29 mouse cellular contexts compared by ENCODE assay signal in the genomic region with DNA sequence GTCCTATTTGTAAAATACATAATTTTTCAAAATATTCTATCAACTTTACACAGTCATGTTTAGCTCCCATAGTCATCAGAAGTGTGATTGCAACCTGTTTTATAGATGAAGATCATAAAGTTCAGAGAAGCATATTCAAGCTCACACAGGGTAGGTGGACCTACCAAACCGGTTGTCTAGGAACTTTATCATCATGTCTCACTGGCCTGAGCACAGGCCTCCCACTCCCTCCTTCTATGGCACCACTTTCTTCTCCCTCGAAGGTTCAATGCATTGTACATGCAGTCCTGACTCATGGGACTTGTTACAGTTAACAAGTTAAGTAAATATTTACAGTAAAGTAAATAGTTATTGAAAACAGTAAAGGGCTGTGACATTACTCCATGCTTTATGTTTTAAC.
DNase-seq lines count a peak whose midpoint lies in the region; ATAC-seq and TF ChIP-seq lines count a peak whose summit lies in the region.
"Had no signal": no experiment of that assay in that cellular context is flagged by ENCODE, and none has a peak within 500 bp of the region (broad histone marks: within the 10 kb centered on the region; RNA-seq: fewer than 3 reads in every experiment).

No protein-coding gene starts in this region.

- no peak overlapping the region for H3K4me2 ChIP-seq in lung, embryonic 14.5 days
- no peak overlapping the region for H3K4me2 ChIP-seq in intestine, embryonic 16.5 days (ENCODE audit: low read depth, low read length)
- no peak overlapping the region for H3K4me2 ChIP-seq in stomach, embryonic 15.5 days
- no peak overlapping the region for H3K4me2 ChIP-seq in forebrain, embryonic 13.5 days
- H3K4me2 ChIP-seq: embryonic facial prominence, embryonic 13.5 days; heart, embryonic 13.5 days; hindbrain, embryonic 14.5 days had no signal

- H3K4me1 ChIP-seq in lung, embryonic 14.5 days (ENCODE audit: insufficient read depth), result no peaks in the 10 kb centered on the region
- no peaks in the 10 kb centered on the region; the same call in 1 of the 2 replicates for H3K4me1 ChIP-seq in intestine, embryonic 16.5 days (ENCODE audit: control insufficient read depth, insufficient read depth, low read length)
- H3K4me1 ChIP-seq in stomach, embryonic 15.5 days, result no peaks in the 10 kb centered on the region
- no peaks in the 10 kb centered on the region for H3K4me1 ChIP-seq in forebrain, embryonic 13.5 days
- no peaks in the 10 kb centered on the region for H3K4me1 ChIP-seq in kidney, adult 2 months (ENCODE audit: control insufficient read depth, insufficient read depth, low read length)
- H3K4me1 ChIP-seq: embryonic facial prominence, embryonic 10.5 days; embryonic facial prominence, embryonic 13.5 days; forebrain, embryonic 10.5 days; heart, embryonic 10.5 days; heart, embryonic 13.5 days had no signal

- TF ChIP-seq POLR2A in kidney, adult 2 months (IDR thresholded peaks at IDR 0.05; ENCODE audit: low read depth, low read length), result no peak

- H3K9me3 ChIP-seq in lung, embryonic 14.5 days (ENCODE audit: low read depth, low read length), result no peaks in the 10 kb centered on the region
- no peaks in the 10 kb centered on the region for H3K9me3 ChIP-seq in intestine, embryonic 16.5 days (ENCODE audit: control insufficient read depth, low read length)
- H3K9me3 ChIP-seq in stomach, embryonic 15.5 days, result no peaks in the 10 kb centered on the region
- H3K9me3 ChIP-seq in forebrain, embryonic 13.5 days (replicated peaks), result no peaks in the 10 kb centered on the region
- H3K9me3 ChIP-seq: embryonic facial prominence, embryonic 10.5 days; embryonic facial prominence, embryonic 13.5 days; forebrain, embryonic 10.5 days; heart, embryonic 10.5 days had no signal

- H3K27me3 ChIP-seq in lung, embryonic 14.5 days (ENCODE audit: insufficient read depth, low read length), result no peaks in the 10 kb centered on the region
- no peaks in the 10 kb centered on the region for H3K27me3 ChIP-seq in intestine, embryonic 16.5 days (replicated peaks; ENCODE audit: control insufficient read depth, insufficient read depth, low read length)
- H3K27me3 ChIP-seq in stomach, embryonic 15.5 days (replicated peaks), result no peaks in the 10 kb centered on the region
- H3K27me3 ChIP-seq in forebrain, embryonic 13.5 days, result no peaks in the 10 kb centered on the region
- H3K27me3 ChIP-seq in kidney, adult 2 months (replicated peaks; ENCODE audit: control insufficient read depth, insufficient read depth, low read length), result no peaks in the 10 kb centered on the region
- H3K27me3 ChIP-seq: embryonic facial prominence, embryonic 13.5 days; heart, embryonic 13.5 days had no signal

- H3K36me3 ChIP-seq in lung, embryonic 14.5 days (ENCODE audit: insufficient read depth), result no peaks in the 10 kb centered on the region
- H3K36me3 ChIP-seq in intestine, embryonic 16.5 days (ENCODE audit: control insufficient read depth, insufficient read depth, low read length), result no peaks in the 10 kb centered on the region
- no peaks in the 10 kb centered on the region for H3K36me3 ChIP-seq in stomach, embryonic 15.5 days
- H3K36me3 ChIP-seq in forebrain, embryonic 13.5 days (ENCODE audit: poor library complexity, severe bottlenecking), result no peaks in the 10 kb centered on the region
- H3K36me3 ChIP-seq in kidney, adult 2 months (ENCODE audit: control insufficient read depth, insufficient read depth, low read length), result no peaks in the 10 kb centered on the region
- H3K36me3 ChIP-seq: embryonic facial prominence, embryonic 10.5 days; embryonic facial prominence, embryonic 13.5 days; forebrain, embryonic 10.5 days; heart, embryonic 10.5 days; heart, embryonic 13.5 days had no signal

- peak; percentile 9 for DNase-seq in lung, embryonic 14.5 days
- no peak for DNase-seq in lung, postnatal 25 days (ENCODE audit: low spot score)
- DNase-seq in cerebellum, postnatal 14 days, result no peak
- no peak for DNase-seq in kidney, adult 2 months
- DNase-seq in cerebellum, adult 9-10 months, result no peak
- DNase-seq: adrenal gland, postnatal 36 days; cerebellum, adult 18-20 months; cerebellum, adult 9-11 months; cerebellum, postnatal 36 days; embryo, embryonic 11 days; forebrain, postnatal 0 days; gastrocnemius, adult 2 months; gastrocnemius, postnatal 14 days; heart, adult 2 months; heart, postnatal 14 days; heart, postnatal 4 days had no signal

- TF ChIP-seq CTCF in lung, embryonic 14.5 days (IDR thresholded peaks at IDR 0.05; ENCODE audit: low read depth), result no peak
- no peak for TF ChIP-seq CTCF in kidney, adult 2 months (conservative IDR thresholded peaks at IDR 0.05; ENCODE audit: insufficient read depth, insufficient read length, low read depth, low read length)

- H3K27ac ChIP-seq in lung, embryonic 14.5 days (ENCODE audit: low read depth), result no peak overlapping the region
- H3K27ac ChIP-seq in intestine, embryonic 16.5 days (ENCODE audit: low read length), result no peak overlapping the region
- H3K27ac ChIP-seq in stomach, embryonic 15.5 days, result no peak overlapping the region
- H3K27ac ChIP-seq in forebrain, embryonic 13.5 days, result no peak overlapping the region
- H3K27ac ChIP-seq in kidney, adult 2 months (ENCODE audit: insufficient read depth, low read depth, low read length), result no peak overlapping the region
- H3K27ac ChIP-seq: embryonic facial prominence, embryonic 10.5 days; embryonic facial prominence, embryonic 13.5 days; forebrain, embryonic 10.5 days; gastrocnemius, adult 2 months; heart, adult 2 months; heart, embryonic 10.5 days; heart, embryonic 13.5 days; hindbrain, embryonic 14.5 days; hindbrain, postnatal 0 days had no signal

- no peak for ATAC-seq in lung, embryonic 14.5 days (ENCODE audit: insufficient read depth)
- ATAC-seq in intestine, embryonic 16.5 days, result peak; percentile 93
- peak; percentile 86 for ATAC-seq in stomach, embryonic 15.5 days (ENCODE audit: insufficient read depth, low FRiP score, low read depth)
- no peak for ATAC-seq in forebrain, embryonic 13.5 days
- ATAC-seq: activated CD4-positive, CD25-positive, alpha-beta regulatory T cell, adult 4 months; forebrain, embryonic 14.5 days; forebrain, postnatal 0 days; hindbrain, postnatal 0 days had no signal

- no peak overlapping the region for H3K9ac ChIP-seq in lung, embryonic 14.5 days
- no peak overlapping the region for H3K9ac ChIP-seq in intestine, embryonic 16.5 days (ENCODE audit: low read depth, low read length)
- H3K9ac ChIP-seq in stomach, embryonic 15.5 days, result no peak overlapping the region
- H3K9ac ChIP-seq in forebrain, embryonic 13.5 days, result no peak overlapping the region
- H3K9ac ChIP-seq: embryonic facial prominence, embryonic 13.5 days; forebrain, postnatal 0 days; heart, embryonic 13.5 days; hindbrain, embryonic 14.5 days had no signal

- WGBS in lung, embryonic 14.5 days, result 23% methylated on average over 2 of the region's 2 CpGs
- 30% methylated on average over 2 of the region's 2 CpGs for whole genome bisulfite sequencing in intestine, embryonic 16.5 days
- 42% methylated on average over 2 of the region's 2 CpGs for WGBS in stomach, embryonic 15.5 days
- WGBS in forebrain, embryonic 13.5 days, result 85% methylated on average over 2 of the region's 2 CpGs
- WGBS in kidney, adult 2 months, result 54% methylated on average over 2 of the region's 2 CpGs

- no peak overlapping the region for H3K4me3 ChIP-seq in lung, embryonic 14.5 days (ENCODE audit: low read depth, low read length)
- H3K4me3 ChIP-seq in intestine, embryonic 16.5 days (ENCODE audit: low read length), result no peak overlapping the region
- no peak overlapping the region for H3K4me3 ChIP-seq in stomach, embryonic 15.5 days (replicated peaks)
- H3K4me3 ChIP-seq in forebrain, embryonic 13.5 days, result no peak overlapping the region
- H3K4me3 ChIP-seq in kidney, adult 2 months (ENCODE audit: insufficient read depth, low read depth, low read length), result no peak overlapping the region
- H3K4me3 ChIP-seq: embryonic facial prominence, embryonic 10.5 days; embryonic facial prominence, embryonic 13.5 days; erythroblast, embryonic 14.5 days; forebrain, embryonic 10.5 days; gastrocnemius, adult 2 months; heart, adult 2 months; heart, embryonic 10.5 days; heart, embryonic 13.5 days had no signal

Comparison
In these comparisons a context has a peak if more than half of its experiments do, and no peak if none do; other contexts are left out.
1. ATAC-seq: peak in intestine, embryonic 16.5 days (single experiment) and stomach, embryonic 15.5 days (single experiment); none in lung, embryonic 14.5 days (single experiment) and forebrain, embryonic 13.5 days (single experiment).